Mouse (Mus musculus): ENCODE data around the gene Palm2.

The Palm2 gene

DNA sequence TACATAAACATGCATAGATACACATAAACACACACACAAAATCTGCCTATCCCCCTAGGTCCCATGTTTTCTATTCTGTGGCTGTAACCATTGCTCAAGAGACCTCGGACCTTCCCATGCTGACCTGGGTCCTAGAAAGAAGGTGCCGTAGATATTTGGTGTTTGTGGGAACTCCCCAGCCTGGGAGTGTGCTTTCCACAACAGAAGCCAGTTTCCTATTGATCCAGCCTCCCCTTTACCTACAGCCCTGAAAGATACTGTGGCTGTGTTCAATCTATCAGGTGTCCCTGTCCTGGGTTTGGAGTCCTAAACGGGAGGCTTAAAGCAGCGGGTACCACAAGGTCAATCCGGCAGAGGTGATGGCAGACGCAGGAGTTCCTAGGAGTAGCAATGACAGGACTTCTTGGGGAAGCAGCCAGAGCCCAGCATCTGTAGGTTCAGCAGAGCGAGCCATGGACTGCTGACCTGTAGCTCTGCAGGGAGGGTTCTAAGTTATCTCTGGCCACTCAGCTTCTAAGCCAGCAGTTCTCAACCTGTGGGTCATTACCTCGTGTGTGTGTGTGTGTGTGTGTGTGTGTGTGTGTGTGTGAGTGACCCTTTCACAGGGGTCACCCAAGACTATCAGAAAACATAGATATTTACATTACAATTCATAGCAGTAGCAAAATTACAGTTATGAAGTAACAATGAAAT lies 79.3 kb downstream of the Palm2 start:
- DNase-seq (ENCODE audit: low spot score in 2 of 2): no peak

GRCm38 (mm10) chr4:57514003-57514937 lies 80.2 kb downstream of the Palm2 start:
- no peak for DNase-seq (ENCODE audit: low spot score in 2 of 2)

DNA sequence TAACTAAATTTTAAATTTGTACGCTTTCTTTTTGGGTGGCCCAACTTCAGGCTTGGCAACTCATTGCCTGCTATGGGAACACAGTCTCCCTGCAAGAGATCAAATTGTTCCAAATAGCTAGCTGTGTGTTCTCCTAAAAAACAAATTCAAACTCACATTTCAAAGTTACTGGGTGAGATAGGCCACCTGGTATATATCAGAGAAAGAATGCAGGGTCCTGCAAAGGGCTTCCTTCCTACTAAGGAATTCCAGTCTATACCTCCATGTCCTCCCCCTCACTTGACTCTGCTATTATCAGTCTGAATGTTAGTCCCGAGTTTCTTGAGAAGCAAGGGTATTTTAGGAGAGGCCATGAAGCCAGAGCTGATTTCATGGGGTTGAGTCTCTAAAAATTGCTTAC lies 81.3 kb downstream of the Palm2 start:
- DNase-seq (ENCODE audit: low spot score in 2 of 2): no peak

DNA sequence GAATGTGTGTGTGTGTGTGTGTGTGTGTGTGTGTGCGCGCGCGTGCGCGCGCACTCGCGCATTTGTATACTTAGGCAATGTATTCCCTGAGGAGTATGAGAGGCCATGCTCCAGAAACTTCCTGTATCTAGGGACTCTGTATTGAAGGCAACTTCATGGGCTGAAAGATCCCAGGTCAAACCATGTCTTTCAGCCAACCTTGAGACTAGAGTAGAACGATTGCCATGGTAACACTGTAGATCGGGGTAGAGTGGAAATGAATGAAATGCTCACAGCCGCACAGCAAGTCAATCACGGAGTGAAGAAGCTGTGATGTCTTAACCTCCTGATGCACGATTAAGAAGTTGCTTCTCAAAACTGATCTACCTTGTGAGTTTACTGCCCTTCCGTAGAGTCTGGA lies 89.4 kb downstream of the Palm2 start:
- no peak for DNase-seq (ENCODE audit: low spot score in 2 of 2)

- no peak for DNase-seq (ENCODE audit: low spot score in 2 of 2)
Observed at GRCm38 (mm10) chr4:57524461-57524860, 90.4 kb downstream of the Palm2 start.

DNA sequence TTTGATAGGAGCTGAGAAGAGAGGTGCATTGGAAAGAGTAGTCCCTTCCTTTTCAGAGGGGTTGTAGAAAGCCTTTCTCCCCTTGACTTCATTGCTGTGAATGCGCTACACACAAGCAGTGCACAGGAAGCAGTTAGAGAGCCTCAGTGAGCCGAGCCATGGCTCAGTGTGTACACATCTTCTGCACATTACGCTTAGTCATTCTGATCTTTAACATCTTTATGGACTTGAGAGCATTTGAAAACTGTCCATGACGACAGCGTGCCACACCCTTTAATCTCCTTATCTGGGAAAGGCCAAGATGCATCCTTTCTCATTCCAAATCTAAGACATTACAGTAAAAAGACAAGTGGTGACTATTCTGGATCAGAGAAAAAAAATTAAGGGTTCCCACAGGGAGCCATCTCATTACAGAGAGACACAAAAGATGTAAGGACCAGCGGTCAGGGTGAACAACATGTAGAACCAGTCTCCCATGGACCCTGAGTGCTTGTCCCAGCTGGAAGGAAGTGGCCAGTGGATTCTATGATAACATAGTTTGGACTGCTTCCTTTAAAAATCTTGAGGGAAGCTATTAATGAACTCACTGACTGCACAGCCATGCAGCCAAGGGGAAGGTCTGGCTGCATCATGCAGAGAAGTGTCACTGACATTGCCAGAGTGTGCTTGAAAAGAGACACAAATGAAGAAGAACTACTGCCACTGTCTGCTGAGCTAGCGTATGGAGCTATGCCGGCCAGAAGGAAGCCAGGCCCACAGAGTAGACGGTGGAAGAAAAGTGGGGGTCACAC lies 91.4 kb downstream of the Palm2 start:
- DNase-seq (ENCODE audit: low spot score in 2 of 2): no peak

GRCm38 (mm10) chr4:57528296-57528695 lies 94.2 kb downstream of the Palm2 start:
- DNase-seq (ENCODE audit: low spot score in 2 of 2): no peak

- DNase-seq (ENCODE audit: low spot score in 2 of 2): no peak
Observed at GRCm38 (mm10) chr4:57533686-57534085, 99.6 kb downstream of the Palm2 start.

DNA sequence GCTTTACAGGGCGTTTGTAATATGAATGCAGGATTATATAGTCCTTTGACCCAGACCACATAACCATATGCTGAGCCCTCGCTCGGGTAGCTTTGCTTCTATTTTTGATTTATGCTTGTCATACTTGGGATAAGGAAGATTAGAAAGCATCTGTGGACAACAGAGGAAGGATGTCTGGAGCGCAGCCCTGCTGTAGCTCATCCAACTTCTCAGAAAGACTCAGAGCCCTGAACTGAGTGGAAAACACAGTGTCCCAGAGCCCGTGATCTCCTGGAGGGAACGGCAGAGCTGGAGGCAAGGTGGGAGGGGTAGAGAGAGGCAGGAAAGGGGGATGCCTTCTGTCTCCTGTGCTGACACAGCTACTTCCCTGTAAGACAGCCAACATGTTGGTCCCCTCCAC lies 100.2 kb downstream of the Palm2 start:
- no peak for DNase-seq (ENCODE audit: low spot score in 2 of 2)

DNA sequence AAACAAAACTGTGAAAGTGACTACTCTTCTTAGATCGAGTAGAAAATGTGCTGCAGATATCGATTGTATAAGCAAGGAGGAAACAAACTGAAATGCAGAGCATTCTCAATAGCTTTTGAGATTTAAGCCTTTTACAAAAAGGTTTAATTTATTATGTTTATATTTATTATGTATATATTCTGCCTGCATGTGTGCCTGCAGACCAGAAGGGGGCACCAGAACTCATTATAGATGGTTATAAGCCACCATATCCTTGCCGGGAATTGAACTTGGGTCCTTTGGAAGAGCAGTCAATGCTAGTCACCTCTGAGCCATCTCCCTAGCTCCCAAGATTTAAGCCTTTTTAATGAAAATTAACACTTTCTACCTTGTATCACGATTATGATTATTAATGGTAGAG lies 101.0 kb downstream of the Palm2 start:
- no peak for DNase-seq (ENCODE audit: low spot score in 2 of 2)

DNA sequence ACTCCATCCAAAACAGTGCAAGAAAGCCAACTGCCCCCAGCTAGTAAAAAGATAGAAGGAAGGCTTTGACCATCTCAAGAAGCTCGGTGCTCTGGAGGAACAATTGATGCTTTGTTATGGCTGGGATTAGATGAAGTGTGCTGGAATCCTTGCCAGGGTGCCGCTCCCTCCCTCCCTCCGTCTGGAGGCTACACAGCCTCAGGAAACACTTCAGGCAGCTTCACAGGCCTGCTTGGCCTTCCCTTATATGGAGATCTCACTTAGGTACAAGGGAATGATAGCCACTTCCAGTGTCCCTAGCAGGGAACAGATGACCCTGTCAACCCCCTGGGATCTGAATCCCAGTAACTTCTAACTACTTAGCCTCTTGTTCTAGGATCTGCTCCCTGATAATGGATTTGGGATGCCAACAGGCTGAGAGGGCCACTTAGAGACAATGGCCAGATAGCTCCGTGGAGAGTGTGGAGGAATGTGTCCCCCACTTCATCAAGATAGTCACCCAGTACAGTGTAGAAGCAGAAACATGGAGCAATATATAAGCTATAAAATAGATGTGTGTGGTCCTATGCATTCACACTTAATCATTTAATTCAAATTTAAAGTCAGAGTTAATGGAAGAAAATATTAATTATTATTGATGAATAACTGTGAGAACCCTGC lies 104.1 kb downstream of the Palm2 start:
- no peak for DNase-seq (ENCODE audit: low spot score in 2 of 2)

- no peak for DNase-seq (ENCODE audit: low spot score in 2 of 2)
Observed at GRCm38 (mm10) chr4:57543692-57544256, 109.7 kb downstream of the Palm2 start.

GRCm38 (mm10) chr4:57547785-57548184 lies 113.7 kb downstream of the Palm2 start:
- no peak for DNase-seq (ENCODE audit: low spot score in 2 of 2)

DNA sequence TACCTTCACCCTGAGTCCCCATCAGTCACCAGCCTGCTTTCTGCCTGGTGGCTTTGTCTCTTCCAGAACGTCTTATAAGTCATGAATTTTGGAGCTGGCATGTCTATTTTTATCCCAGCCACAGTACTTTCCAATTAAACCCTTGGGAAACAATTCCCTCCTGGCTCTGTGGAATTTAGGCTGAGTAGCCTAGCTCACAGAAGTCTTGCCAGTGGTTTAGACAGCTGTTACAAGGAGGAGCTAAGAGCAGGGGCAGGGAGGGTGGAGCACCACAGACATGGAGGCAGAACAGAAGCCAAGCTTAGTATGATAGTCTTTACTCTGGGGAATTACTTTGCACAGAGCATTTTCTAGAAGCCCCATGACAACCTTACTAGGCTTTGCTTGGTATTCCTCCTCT lies 116.2 kb downstream of the Palm2 start:
- DNase-seq (ENCODE audit: low spot score in 2 of 2): no peak

- DNase-seq (ENCODE audit: low spot score in 2 of 2): no peak
Observed at GRCm38 (mm10) chr4:57557102-57557501, 123.1 kb downstream of the Palm2 start.

DNA sequence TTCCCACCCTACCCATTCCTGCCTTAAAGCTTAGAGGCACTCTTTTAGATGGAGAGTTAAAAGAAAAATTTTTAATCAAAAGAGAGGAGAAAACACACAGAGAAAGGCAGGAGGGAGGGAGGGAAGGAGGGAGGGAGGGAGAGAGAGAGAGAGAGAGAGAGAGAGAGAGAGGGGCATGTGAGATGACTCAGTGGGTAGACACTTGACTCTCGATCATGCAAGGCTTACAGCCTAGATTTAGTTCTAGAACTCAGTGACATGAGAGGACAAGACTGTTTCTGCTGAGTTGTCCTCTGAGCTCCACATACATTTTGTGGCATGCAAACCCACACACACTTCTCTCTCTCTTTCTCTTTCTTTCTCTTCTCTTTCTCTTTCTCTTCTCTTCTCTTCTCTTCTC lies 125.4 kb downstream of the Palm2 start:
- no peak for DNase-seq (ENCODE audit: low spot score in 2 of 2)

DNA sequence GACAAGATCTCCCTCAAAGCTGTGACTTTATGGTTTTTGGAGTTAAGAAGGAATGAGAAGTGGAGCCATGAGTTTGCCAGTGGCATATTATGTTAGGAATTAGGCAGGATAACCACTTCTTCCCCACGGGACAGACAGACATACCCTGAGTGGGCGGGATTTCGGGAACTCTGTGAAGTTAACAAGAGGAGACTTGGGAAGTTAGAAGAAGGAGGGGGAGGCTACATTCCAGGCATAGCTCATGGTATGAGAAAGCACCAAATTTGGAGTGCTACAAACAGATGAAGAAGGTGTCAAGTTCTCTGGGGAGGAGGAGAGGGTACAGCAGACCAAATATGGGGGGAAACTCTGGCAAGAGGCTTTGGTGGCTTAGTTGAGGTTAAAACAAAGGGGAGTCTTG lies 126.0 kb downstream of the Palm2 start:
- DNase-seq (ENCODE audit: low spot score in 2 of 2): no peak

DNA sequence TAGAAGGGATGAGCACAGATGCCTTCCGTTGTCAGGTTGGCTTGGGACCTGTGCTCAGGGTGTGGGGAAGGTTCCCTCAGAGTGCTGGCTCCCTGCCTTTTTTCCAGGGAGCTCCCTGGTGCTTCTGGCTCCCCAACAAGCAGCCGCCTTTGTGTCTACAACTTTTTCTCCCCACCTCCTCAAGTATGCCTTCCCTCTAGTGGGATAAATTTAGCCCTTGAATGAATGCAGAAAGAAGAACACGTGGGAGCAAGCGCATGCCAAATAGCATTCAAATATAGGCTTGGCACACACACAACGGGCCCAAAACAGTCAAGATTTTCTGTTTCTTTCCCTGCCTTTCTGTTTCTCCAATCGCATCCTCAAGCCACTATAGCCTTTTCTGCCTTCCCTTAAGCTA lies 127.0 kb downstream of the Palm2 start:
- DNase-seq (ENCODE audit: low spot score in 2 of 2): no peak

- DNase-seq (ENCODE audit: low spot score in 2 of 2): no peak
Observed at GRCm38 (mm10) chr4:57565283-57565682, 131.2 kb downstream of the Palm2 start.

GRCm38 (mm10) chr4:57565811-57566210 lies 131.8 kb downstream of the Palm2 start:
- DNase-seq (ENCODE audit: low spot score in 2 of 2): no peak

- DNase-seq (ENCODE audit: low spot score in 2 of 2): no peak
Observed at GRCm38 (mm10) chr4:57567666-57568206, 133.7 kb downstream of the Palm2 start, which contains the start of gene Pakap. Pakap (plus strand) TSS chr4:57568179.
